Mouse (Mus musculus) thymus, adult 2 months (tissue): ENCODE results near the gene Fez1. TPM values are rescaled to one million over a fixed set of nuclear protein-coding genes. Genes with fewer than 3 reads are reported as not detected.

Source experiments
- DNase-seq: peaks from one replicate; pipeline ENCODE4 v3.0.0; 2021
- H3K27ac ChIP-seq: fragments of 200-500 bp; 2 replicates; pipeline ENCODE4 v1.5.1; 2012; ENCODE audit warnings: low read length, control low read depth; ENCODE audit not compliant: control insufficient read depth, insufficient read depth
- H3K27me3 ChIP-seq: fragments of 200-500 bp; 2 replicates; pipeline ENCODE4 v1.6.1; 2012; ENCODE audit warnings: mild to moderate bottlenecking, low read length, moderate library complexity, mixed read lengths; ENCODE audit not compliant: control insufficient read depth, insufficient read depth
- H3K36me3 ChIP-seq: fragments of 200-500 bp; 2 replicates; pipeline ENCODE4 v1.6.1; 2012; ENCODE audit warnings: mild to moderate bottlenecking, low read length, moderate library complexity; ENCODE audit not compliant: control insufficient read depth, insufficient read depth
- H3K4me1 ChIP-seq: fragments of 200-500 bp; replicated peaks from 2 replicates; pipeline ENCODE4 v1.6.1; 2012; ENCODE audit warnings: low read length; ENCODE audit not compliant: control insufficient read depth, insufficient read depth
- H3K4me3 ChIP-seq: fragments of 200-500 bp; 2 replicates; pipeline ENCODE4 v1.5.1; 2012; ENCODE audit warnings: mild to moderate bottlenecking, low read length, control low read depth, moderate library complexity; ENCODE audit not compliant: control insufficient read depth, insufficient read depth
- CTCF ChIP-seq: fragments of 200-500 bp; IDR thresholded peaks from 2 replicates; pipeline ENCODE4 v1.5.1; 2012; ENCODE audit warnings: mild to moderate bottlenecking, control low read depth, low read length, moderate library complexity, borderline replicate concordance; ENCODE audit not compliant: control insufficient read depth, poor library complexity, insufficient read depth; ENCODE audit errors: extremely low read depth
- POLR2A ChIP-seq: fragments of 200-500 bp; IDR thresholded peaks from 2 replicates; pipeline ENCODE4 v1.6.1; 2012; ENCODE audit warnings: mild to moderate bottlenecking, low read length, control low read depth, moderate library complexity; ENCODE audit not compliant: control insufficient read depth, poor library complexity, insufficient read depth; ENCODE audit errors: extremely low read depth
- WGBS: fragments of 180-500 bp; shearing (Covaris S2); methylation state at CpG from one replicate; pipeline ENCODE4 v1.1.7; 2018; 5-methylcytosine and 5-hydroxymethylcytosine counted together
- polyA plus RNA-seq: library from polyadenylated mRNA; depleted of rRNA; stranded (reverse); fragments of >200 nt; gene quantifications from 2 replicates; pipeline ENCODE4 v1.2.3, GENCODE M21; 2012; rRNA removed

Gene Fez1
- polyA plus RNA-seq, 1 experiment: 0.30 TPM

GRCm38 (mm10) chr9:36921718-36922415 is 100.2 kb downstream of the Fez1 start:
- Histone ChIP-seq H3K36me3 (no peaks in the 10 kb centered on the region), H3K4me1 (no peaks in the 10 kb centered on the region), H3K27ac (no peak overlapping the region), H3K27me3 (no peaks in the 10 kb centered on the region), H3K4me3 (no peak overlapping the region)
- WGBS: 85% methylated on average over 13 of the region's 13 CpGs
- no peak for DNase-seq
- TF ChIP-seq CTCF (no peak), POLR2A (no peak)

- Histone ChIP-seq H3K4me1 (no peaks in the 10 kb centered on the region), H3K27me3 (no peaks in the 10 kb centered on the region), H3K4me3 (no peak overlapping the region), H3K36me3 (no peaks in the 10 kb centered on the region), H3K27ac (no peak overlapping the region)
- no peak for TF ChIP-seq POLR2A
- no peak for TF ChIP-seq CTCF
- no peak for DNase-seq
- WGBS: 94% methylated on average over 5 of the region's 5 CpGs
These were observed 102.1 kb downstream of the Fez1 start for GRCm38 (mm10) chr9:36923753-36924152.

Other genes with a start within 250 kb of the Fez1 start
- gene Gm17689, start 239.2 kb upstream of the Fez1 start, polyA plus RNA-seq: not detected in 2 replicates
- gene A630095E13Rik, start 178.5 kb upstream of the Fez1 start, polyA plus RNA-seq: 0.18 and 0.61 TPM in 2 replicates
- 0.18 and 0.23 TPM in 2 replicates for gene Acrv1, start 128.6 kb upstream of the Fez1 start, polyA plus RNA-seq
- gene Chek1, start 94.8 kb upstream of the Fez1 start, polyA plus RNA-seq: 4.0 TPM in 2 replicates
- 187 and 189 TPM in 2 replicates for gene Stt3a, start 54.2 kb upstream of the Fez1 start, polyA plus RNA-seq
- 30.2 and 55.9 TPM in 2 replicates for gene Ei24, start 24.5 kb upstream of the Fez1 start, polyA plus RNA-seq